Mouse (Mus musculus): ENCODE results near the gene Cacnb2. TPM values are rescaled to one million over a fixed set of nuclear protein-coding genes. Genes with fewer than 3 reads are reported as not detected.

Gene Cacnb2
- polyA plus RNA-seq, 1 experiment, result not detected

DNA sequence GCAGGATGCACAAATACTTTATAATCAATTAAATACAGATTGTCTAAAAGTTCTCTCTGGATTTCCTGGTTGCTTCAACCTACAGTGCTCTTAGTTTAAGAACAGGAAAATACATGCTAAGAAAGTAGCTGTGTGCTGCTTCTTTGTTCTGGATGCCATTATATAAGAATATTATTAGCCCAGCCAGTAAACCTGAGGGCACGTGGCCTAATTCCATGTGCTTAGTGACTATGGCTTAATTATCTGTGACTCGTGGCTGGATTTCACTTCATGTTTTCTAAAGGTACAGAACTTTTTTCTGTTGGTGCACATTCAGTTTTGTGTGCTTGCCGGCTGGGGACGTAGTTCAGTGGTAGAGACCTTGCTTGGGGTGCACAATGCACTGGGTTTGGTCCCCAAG, 222.3 kb downstream of the Cacnb2 start:
- WGBS, result 57% methylated on average over 4 of the region's 4 CpGs
- Histone ChIP-seq H3K27ac (ENCODE audit: insufficient read depth, low read depth, low read length) (no peak overlapping the region), H3K4me3 (ENCODE audit: insufficient read depth, low read depth, low read length) (no peak overlapping the region), H3K4me1 (ENCODE audit: control insufficient read depth, insufficient read depth, low read length) (no peaks in the 10 kb centered on the region)
- TF ChIP-seq POLR2A (IDR thresholded peaks at IDR 0.05; ENCODE audit: insufficient read depth, low read depth, low read length) (no peak), CTCF (IDR thresholded peaks at IDR 0.05; ENCODE audit: insufficient read depth, low read depth, low read length) (no peak)

DNA sequence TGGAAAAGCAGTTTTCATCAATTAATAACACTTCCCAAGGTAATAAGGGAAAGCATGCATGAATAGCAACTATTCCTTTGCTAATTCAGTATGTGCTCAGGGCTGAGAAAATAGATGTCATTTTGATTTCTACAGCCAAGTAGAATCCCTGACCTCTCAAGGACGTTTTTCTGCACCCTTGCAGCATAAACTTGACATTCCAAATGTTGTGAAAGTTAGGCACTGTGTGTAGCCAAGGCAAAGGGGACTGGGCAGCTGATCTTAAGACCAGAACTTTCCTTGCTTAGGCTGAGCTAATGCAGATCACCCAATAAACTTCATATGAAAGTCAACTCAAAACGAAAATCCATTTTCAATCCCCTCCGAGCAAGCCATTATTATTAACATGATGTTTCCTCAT, 226.6 kb downstream of the Cacnb2 start:
- H3K4me1 ChIP-seq (ENCODE audit: control insufficient read depth, insufficient read depth, low read length), result no peaks in the 10 kb centered on the region
- no peak overlapping the region for H3K4me3 ChIP-seq (ENCODE audit: insufficient read depth, low read depth, low read length)
- WGBS, result 61% methylated on average over 3 of the region's 3 CpGs
- TF ChIP-seq POLR2A (IDR thresholded peaks at IDR 0.05; ENCODE audit: insufficient read depth, low read depth, low read length) (no peak), CTCF (IDR thresholded peaks at IDR 0.05; ENCODE audit: insufficient read depth, low read depth, low read length) (no peak)
- no peak overlapping the region for H3K27ac ChIP-seq (ENCODE audit: insufficient read depth, low read depth, low read length)

DNA sequence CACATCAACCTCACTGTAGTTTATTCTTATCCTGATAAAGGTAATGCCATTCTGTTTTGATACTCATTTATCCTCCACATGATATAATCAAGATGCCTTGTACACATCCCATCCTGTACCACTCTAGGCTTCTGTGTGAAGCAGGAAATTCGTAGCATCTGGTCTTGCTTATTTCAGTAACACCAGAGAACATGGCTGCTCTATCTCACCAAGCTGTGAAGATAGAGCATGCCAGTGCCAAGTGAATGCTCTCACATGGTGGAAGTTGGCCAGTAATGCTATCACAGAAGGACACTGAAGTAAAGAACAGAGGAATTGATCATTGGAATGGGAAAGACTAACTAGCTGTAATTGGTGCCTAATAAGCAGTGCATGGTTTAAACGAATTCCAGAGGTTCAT, 228.4 kb downstream of the Cacnb2 start:
- Histone ChIP-seq H3K4me1 (ENCODE audit: control insufficient read depth, insufficient read depth, low read length) (no peaks in the 10 kb centered on the region), H3K4me3 (ENCODE audit: insufficient read depth, low read depth, low read length) (no peak overlapping the region), H3K27ac (ENCODE audit: insufficient read depth, low read depth, low read length) (no peak overlapping the region)
- WGBS, result 73% methylated on average over 2 of the region's 2 CpGs
- TF ChIP-seq CTCF (IDR thresholded peaks at IDR 0.05; ENCODE audit: insufficient read depth, low read depth, low read length), result no peak
- TF ChIP-seq POLR2A (IDR thresholded peaks at IDR 0.05; ENCODE audit: insufficient read depth, low read depth, low read length), result no peak

DNA sequence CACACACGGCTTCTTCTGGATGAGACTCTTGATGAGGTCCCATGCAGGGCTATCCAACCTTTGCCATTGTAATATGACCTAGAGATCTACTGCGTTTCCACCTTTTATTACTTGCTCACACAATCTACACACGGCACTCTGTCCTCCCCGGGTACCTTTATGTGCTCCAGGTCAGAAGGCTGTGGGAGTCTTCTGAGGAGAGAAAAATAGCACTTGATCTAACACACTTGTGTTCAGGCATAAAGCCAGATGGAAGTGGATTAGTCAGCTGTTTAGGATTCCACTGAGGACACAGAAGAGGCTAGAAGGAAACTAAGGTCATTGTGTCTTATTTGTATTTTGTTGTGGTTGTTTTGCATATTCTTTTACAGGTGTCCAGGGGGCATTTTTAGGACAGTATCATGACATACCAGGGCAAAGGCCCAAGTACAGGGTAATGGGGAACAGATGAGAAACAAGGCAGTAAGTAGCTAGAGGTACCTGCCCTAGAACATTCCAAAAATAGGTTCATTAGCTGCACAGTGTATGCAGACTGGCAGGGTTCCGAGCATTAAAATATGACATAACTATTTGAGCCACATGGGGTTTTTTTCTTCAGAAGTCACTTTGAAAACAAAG, 231.9 kb downstream of the Cacnb2 start:
- Histone ChIP-seq H3K4me1 (ENCODE audit: control insufficient read depth, insufficient read depth, low read length) (no peaks in the 10 kb centered on the region), H3K4me3 (ENCODE audit: insufficient read depth, low read depth, low read length) (no peak overlapping the region), H3K27ac (ENCODE audit: insufficient read depth, low read depth, low read length) (no peak overlapping the region)
- 76% methylated on average over 5 of the region's 5 CpGs for WGBS
- TF ChIP-seq POLR2A (IDR thresholded peaks at IDR 0.05; ENCODE audit: insufficient read depth, low read depth, low read length), result no peak
- TF ChIP-seq CTCF (IDR thresholded peaks at IDR 0.05; ENCODE audit: insufficient read depth, low read depth, low read length), result no peak

DNA sequence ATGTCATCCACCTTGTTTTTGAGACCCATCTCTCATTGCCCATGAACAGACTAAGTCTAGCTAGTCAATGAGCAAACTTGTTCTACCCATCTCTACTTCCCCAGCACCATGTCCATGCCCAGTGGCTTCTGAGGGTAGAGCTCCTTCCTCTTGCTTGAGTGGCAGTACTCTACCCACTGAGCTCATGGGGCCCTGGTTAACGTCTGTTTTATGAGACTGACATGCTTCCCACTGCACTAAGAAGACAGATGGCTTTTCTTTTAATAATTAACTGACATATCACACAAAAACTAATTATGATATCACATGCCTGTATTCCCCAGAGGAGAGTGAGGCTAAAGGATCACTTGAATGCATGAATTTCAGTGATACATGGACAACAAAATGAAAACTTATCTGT, 238.4 kb downstream of the Cacnb2 start:
- Histone ChIP-seq H3K27ac (ENCODE audit: insufficient read depth, low read depth, low read length) (no peak overlapping the region), H3K4me1 (ENCODE audit: control insufficient read depth, insufficient read depth, low read length) (no peaks in the 10 kb centered on the region), H3K4me3 (ENCODE audit: insufficient read depth, low read depth, low read length) (no peak overlapping the region)
- no peak for TF ChIP-seq POLR2A (IDR thresholded peaks at IDR 0.05; ENCODE audit: insufficient read depth, low read depth, low read length)
- TF ChIP-seq CTCF (IDR thresholded peaks at IDR 0.05; ENCODE audit: insufficient read depth, low read depth, low read length), result no peak
- 61% methylated on average over 1 of the region's 1 CpGs for WGBS

DNA sequence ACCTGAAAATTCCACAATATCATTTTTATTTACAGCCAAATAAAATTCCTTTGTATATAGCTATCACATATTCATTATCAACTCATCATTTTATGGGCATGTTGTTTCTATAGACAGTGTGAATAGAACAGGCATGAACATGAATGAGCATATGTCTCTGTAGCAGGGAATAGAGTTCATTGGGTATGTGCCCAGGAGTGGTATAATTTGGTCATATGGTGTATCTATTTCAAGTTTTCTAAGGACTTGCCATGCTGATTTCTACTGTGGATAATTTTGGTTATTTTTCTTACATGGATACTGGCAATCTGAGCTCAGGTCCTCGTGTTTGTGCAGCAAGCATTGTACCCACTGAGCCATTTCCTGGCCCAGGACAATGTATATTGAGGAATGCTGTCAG, 243.8 kb downstream of the Cacnb2 start:
- no peak overlapping the region for H3K27ac ChIP-seq (ENCODE audit: insufficient read depth, low read depth, low read length)
- H3K4me1 ChIP-seq (ENCODE audit: control insufficient read depth, insufficient read depth, low read length), result no peaks in the 10 kb centered on the region
- H3K4me3 ChIP-seq (ENCODE audit: insufficient read depth, low read depth, low read length), result no peak overlapping the region
- 84% methylated on average over 1 of the region's 1 CpGs for WGBS
- TF ChIP-seq POLR2A (IDR thresholded peaks at IDR 0.05; ENCODE audit: insufficient read depth, low read depth, low read length) (no peak), CTCF (IDR thresholded peaks at IDR 0.05; ENCODE audit: insufficient read depth, low read depth, low read length) (no peak)

DNA sequence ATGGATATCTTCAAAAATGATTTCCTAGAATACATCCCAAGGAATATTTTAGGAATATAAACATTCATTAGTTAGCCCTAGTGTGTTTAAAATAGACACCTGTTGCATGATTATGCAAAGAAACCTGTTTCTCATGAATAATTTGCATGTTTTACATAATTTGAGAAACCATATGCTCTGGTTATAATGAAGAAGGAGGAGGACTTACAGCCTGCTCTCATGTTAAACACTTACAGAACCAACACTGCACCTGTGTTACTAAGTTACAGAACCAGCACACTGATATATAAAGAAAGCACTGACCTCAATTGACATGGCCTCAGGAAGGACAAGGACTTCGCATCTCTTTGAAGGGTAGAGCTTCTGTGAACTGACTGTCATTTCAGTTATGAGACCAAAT, 244.3 kb downstream of the Cacnb2 start:
- Histone ChIP-seq H3K4me3 (ENCODE audit: insufficient read depth, low read depth, low read length) (no peak overlapping the region), H3K4me1 (ENCODE audit: control insufficient read depth, insufficient read depth, low read length) (no peaks in the 10 kb centered on the region), H3K27ac (ENCODE audit: insufficient read depth, low read depth, low read length) (no peak overlapping the region)
- 95% methylated on average over 1 of the region's 1 CpGs for WGBS
- no peak for TF ChIP-seq POLR2A (IDR thresholded peaks at IDR 0.05; ENCODE audit: insufficient read depth, low read depth, low read length)
- TF ChIP-seq CTCF (IDR thresholded peaks at IDR 0.05; ENCODE audit: insufficient read depth, low read depth, low read length), result no peak

DNA sequence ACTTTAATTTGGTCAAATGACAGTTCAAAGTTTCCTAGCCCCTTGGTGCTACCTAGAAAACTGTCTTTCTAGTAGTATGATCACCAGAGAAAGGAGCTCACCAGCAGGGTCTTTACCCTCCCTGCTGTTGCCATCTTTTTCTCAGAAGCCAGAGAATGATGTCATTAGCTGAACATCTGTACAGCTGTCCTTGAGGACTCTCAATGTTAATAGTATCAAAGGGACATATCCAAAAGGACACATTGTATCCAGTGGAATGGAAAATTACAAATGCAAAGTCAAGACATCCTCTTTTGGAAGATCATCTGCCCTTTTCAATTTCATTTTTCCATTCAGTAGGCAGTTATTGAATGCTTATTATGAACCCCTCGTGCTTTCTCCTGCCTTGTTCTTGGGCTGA, 247.9 kb downstream of the Cacnb2 start:
- WGBS, result 91% methylated on average over 1 of the region's 1 CpGs

DNA sequence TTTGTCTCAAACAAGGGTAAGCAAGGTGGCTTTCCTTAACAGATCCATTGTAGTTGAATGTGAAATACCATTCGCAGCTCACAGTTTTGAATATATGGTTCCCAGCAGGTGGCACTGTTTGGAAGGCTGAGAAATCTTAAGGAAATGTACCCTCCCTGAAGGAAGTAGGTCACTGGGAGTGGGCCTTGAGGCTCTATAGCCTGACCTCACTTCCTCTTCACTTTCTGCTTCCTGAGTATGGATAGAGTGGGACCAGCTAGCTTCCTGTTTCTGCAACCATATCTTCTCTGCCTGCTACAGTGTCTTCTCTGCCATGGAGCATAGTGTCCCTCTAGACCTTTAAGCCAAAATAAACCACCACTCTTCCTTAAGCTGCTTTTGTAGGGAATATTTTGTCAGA, 248.5 kb downstream of the Cacnb2 start:
- Histone ChIP-seq H3K27ac (ENCODE audit: insufficient read depth, low read depth, low read length) (no peak overlapping the region), H3K4me1 (ENCODE audit: control insufficient read depth, insufficient read depth, low read length) (no peaks in the 10 kb centered on the region), H3K4me3 (ENCODE audit: insufficient read depth, low read depth, low read length) (no peak overlapping the region)
- 92% methylated on average over 1 of the region's 1 CpGs for WGBS
- no peak for TF ChIP-seq CTCF (IDR thresholded peaks at IDR 0.05; ENCODE audit: insufficient read depth, low read depth, low read length)
- TF ChIP-seq POLR2A (IDR thresholded peaks at IDR 0.05; ENCODE audit: insufficient read depth, low read depth, low read length), result no peak

More for the DNA sequence above, 247.9 kb downstream of the Cacnb2 start:
- H3K4me1 ChIP-seq (ENCODE audit: control insufficient read depth, insufficient read depth, low read length), result no peaks in the 10 kb centered on the region
- no peak overlapping the region for H3K27ac ChIP-seq (ENCODE audit: insufficient read depth, low read depth, low read length)
- TF ChIP-seq CTCF (IDR thresholded peaks at IDR 0.05; ENCODE audit: insufficient read depth, low read depth, low read length) (no peak), POLR2A (IDR thresholded peaks at IDR 0.05; ENCODE audit: insufficient read depth, low read depth, low read length) (no peak)
- H3K4me3 ChIP-seq (ENCODE audit: insufficient read depth, low read depth, low read length), result no peak overlapping the region

DNA sequence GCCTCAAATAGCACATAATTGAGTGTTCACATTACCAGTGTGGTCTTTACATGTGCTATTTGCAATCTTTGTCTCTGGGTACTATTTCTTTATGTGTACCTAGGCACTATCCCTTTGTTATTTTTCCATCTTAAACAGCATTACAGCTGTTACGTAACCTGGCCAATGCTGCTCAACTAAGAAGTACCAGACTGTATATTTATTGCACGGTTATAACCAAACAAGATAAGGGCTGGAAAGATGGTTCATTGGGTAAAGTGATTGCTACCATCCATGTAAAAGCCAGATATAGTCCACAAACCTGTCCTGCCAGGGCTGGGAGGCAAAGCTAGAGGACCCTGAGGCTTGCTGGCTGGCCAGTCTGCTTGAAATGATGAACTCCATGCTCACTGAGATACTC, 251.2 kb downstream of the Cacnb2 start:
- TF ChIP-seq CTCF (IDR thresholded peaks at IDR 0.05; ENCODE audit: insufficient read depth, low read depth, low read length) (no peak), POLR2A (IDR thresholded peaks at IDR 0.05; ENCODE audit: insufficient read depth, low read depth, low read length) (no peak)
- Histone ChIP-seq H3K4me3 (ENCODE audit: insufficient read depth, low read depth, low read length) (no peak overlapping the region), H3K4me1 (ENCODE audit: control insufficient read depth, insufficient read depth, low read length) (no peaks in the 10 kb centered on the region), H3K27ac (ENCODE audit: insufficient read depth, low read depth, low read length) (no peak overlapping the region)
- 91% methylated on average over 2 of the region's 2 CpGs for WGBS

Measured in olfactory bulb, adult 2 months (tissue).